Mouse (Mus musculus): ENCODE measurements around the gene Sema3g.

DNA sequence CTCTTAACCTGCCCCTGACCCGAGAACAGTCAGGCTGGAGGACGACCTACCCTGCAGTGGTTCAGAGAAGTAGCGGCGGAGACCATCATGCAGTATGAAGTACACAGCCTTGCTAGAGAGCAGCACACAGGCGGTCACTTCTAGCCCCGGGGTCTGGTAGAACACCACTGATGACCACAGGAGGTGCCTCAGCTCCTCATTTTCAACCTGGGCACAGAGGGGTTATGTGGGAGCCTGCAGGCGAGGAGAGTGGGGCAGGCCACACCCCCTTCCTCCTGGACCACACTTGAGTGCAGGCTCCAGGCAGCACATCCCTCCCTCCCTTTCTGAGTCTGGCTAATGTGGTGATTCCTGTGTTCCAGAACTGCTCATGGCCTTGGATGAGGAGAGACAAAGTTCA lies 44.1 kb upstream of the Sema3g start:
- TF ChIP-seq EP300 (IDR thresholded peaks at IDR 0.05; ENCODE audit: low read depth) (no peak), CTCF (IDR thresholded peaks at IDR 0.05; ENCODE audit: low read depth) (no peak)

Measured in heart, postnatal 0 days (tissue).